Mouse (Mus musculus) small intestine, adult 2 months (tissue): Measurements from ENCODE around the gene Gm1043. TPM values are rescaled to one million over a fixed set of nuclear protein-coding genes. Genes with fewer than 3 reads are reported as not detected.
A peak's percentile ranks its signal among the peaks of the same experiment; 100 is the strongest.

ENCODE experiments used
- H3K27ac ChIP-seq: fragments of 200-500 bp; 2 replicates; pipeline ENCODE4 v1.5.1; 2012; ENCODE audit warnings: low read depth, low read length, control low read depth, inconsistent platforms; ENCODE audit not compliant: insufficient read depth
- H3K27me3 ChIP-seq: fragments of 200-500 bp; 2 replicates; pipeline ENCODE4 v1.6.1; 2012; ENCODE audit warnings: mild to moderate bottlenecking, moderate library complexity, low read length, inconsistent platforms; ENCODE audit not compliant: control insufficient read depth, insufficient read depth
- H3K36me3 ChIP-seq: fragments of 200-500 bp; 2 replicates; pipeline ENCODE4 v1.6.1; 2012; ENCODE audit warnings: mild to moderate bottlenecking, low read length, control low read depth, inconsistent platforms; ENCODE audit not compliant: control insufficient read depth, insufficient read depth
- H3K4me1 ChIP-seq: fragments of 200-500 bp; 2 replicates; pipeline ENCODE4 v1.6.1; 2012; ENCODE audit warnings: low read length, inconsistent platforms, mixed read lengths; ENCODE audit not compliant: control insufficient read depth, insufficient read depth, insufficient read length
- H3K4me3 ChIP-seq: fragments of 200-500 bp; 2 replicates; pipeline ENCODE4 v1.5.1; 2012; ENCODE audit warnings: low read depth, mild to moderate bottlenecking, control low read depth, inconsistent platforms, low read length, moderate library complexity
- CTCF ChIP-seq: fragments of 200-500 bp; IDR thresholded peaks from 2 replicates; pipeline ENCODE4 v1.5.1; 2012; ENCODE audit warnings: low read depth, mild to moderate bottlenecking, control low read depth, inconsistent platforms, low read length, moderate library complexity, mixed read lengths; ENCODE audit not compliant: insufficient replicate concordance, insufficient read length; ENCODE audit errors: extremely low read depth
- POLR2A ChIP-seq: fragments of 200-500 bp; IDR thresholded peaks from 2 replicates; pipeline ENCODE4 v1.6.1; 2012; ENCODE audit warnings: low read depth, mild to moderate bottlenecking, control low read depth, inconsistent platforms, low read length, moderate library complexity
- WGBS: fragments of 180-500 bp; shearing (Covaris S2); methylation state at CpG from one replicate; pipeline ENCODE4 v1.1.7; 2018; 5-methylcytosine and 5-hydroxymethylcytosine counted together
- polyA plus RNA-seq: library from polyadenylated mRNA; depleted of rRNA; stranded (reverse); fragments of >200 nt; gene quantifications from 2 replicates; pipeline ENCODE4 v1.2.3, GENCODE M21; 2012

Gene Gm1043
- polyA plus RNA-seq, 1 experiment, result 0.85 TPM

GRCm38 (mm10) chr5:37227956-37228680 is 142.9 kb downstream of the Gm1043 start:
- Histone ChIP-seq H3K36me3 (no peaks in the 10 kb centered on the region), H3K4me3 (no peak overlapping the region), H3K4me1 (no peaks in the 10 kb centered on the region), H3K27me3 (no peaks in the 10 kb centered on the region), H3K27ac (no peak overlapping the region)
- no peak for TF ChIP-seq POLR2A
- no peak for TF ChIP-seq CTCF
- WGBS, result 53% methylated on average over 6 of the region's 6 CpGs

GRCm38 (mm10) chr5:37228894-37229293 is 143.7 kb downstream of the Gm1043 start:
- H3K4me1 ChIP-seq, result no peaks in the 10 kb centered on the region
- TF ChIP-seq POLR2A (no peak), CTCF (no peak)
- H3K27me3 ChIP-seq, result no peaks in the 10 kb centered on the region
- H3K27ac ChIP-seq, result no peak overlapping the region
- H3K4me3 ChIP-seq, result no peak overlapping the region
- no peaks in the 10 kb centered on the region for H3K36me3 ChIP-seq
- 69% methylated on average over 7 of the region's 7 CpGs for WGBS

- Histone ChIP-seq H3K36me3 (no peaks in the 10 kb centered on the region), H3K27me3 (no peaks in the 10 kb centered on the region), H3K4me1 (no peaks in the 10 kb centered on the region)
Measured at GRCm38 (mm10) chr5:37233010-37233557, 147.9 kb downstream of the Gm1043 start.

GRCm38 (mm10) chr5:37238654-37239053 is 153.5 kb downstream of the Gm1043 start:
- Histone ChIP-seq H3K4me3 (no peak overlapping the region), H3K36me3 (no peaks in the 10 kb centered on the region), H3K4me1 (no peaks in the 10 kb centered on the region), H3K27ac (no peak overlapping the region), H3K27me3 (peaks cover 21% of the 10 kb centered on the region)
- no peak for TF ChIP-seq CTCF
- no peak for TF ChIP-seq POLR2A
- WGBS, result 37% methylated on average over 2 of the region's 2 CpGs

More at GRCm38 (mm10) chr5:37233010-37233557, 147.9 kb downstream of the Gm1043 start:
- Histone ChIP-seq H3K4me3 (no peak overlapping the region), H3K27ac (no peak overlapping the region)
- TF ChIP-seq POLR2A, result no peak
- no peak for TF ChIP-seq CTCF
- 33% methylated on average over 9 of the region's 9 CpGs for WGBS

GRCm38 (mm10) chr5:37240550-37240949 is 155.4 kb downstream of the Gm1043 start:
- TF ChIP-seq CTCF (no peak), POLR2A (no peak)
- no peaks in the 10 kb centered on the region for H3K36me3 ChIP-seq
- 5% methylated on average over 5 of the region's 5 CpGs for WGBS
- no peak overlapping the region for H3K27ac ChIP-seq
- no peak overlapping the region for H3K4me3 ChIP-seq
- no peaks in the 10 kb centered on the region for H3K4me1 ChIP-seq
- peaks cover 33% of the 10 kb centered on the region for H3K27me3 ChIP-seq

- WGBS, result 21% methylated on average over 9 of the region's 9 CpGs
- H3K4me3 ChIP-seq, result peak overlapping the region; percentile 23
- TF ChIP-seq CTCF, result no peak
- TF ChIP-seq POLR2A, result no peak
- no peaks in the 10 kb centered on the region for H3K36me3 ChIP-seq
- H3K4me1 ChIP-seq, result no peaks in the 10 kb centered on the region; the same call in 1 of the 2 replicates
- peaks cover 33% of the 10 kb centered on the region for H3K27me3 ChIP-seq
- no peak overlapping the region for H3K27ac ChIP-seq
Measured at GRCm38 (mm10) chr5:37241224-37241623, 156.1 kb downstream of the Gm1043 start.

- H3K36me3 ChIP-seq, result no peaks in the 10 kb centered on the region
- WGBS, result 4% methylated on average over 56 of the region's 56 CpGs
- H3K4me1 ChIP-seq, result no peaks in the 10 kb centered on the region; the same call in 1 of the 2 replicates
- no peak within 1 kb of the TSS for H3K27ac ChIP-seq
- no peak for TF ChIP-seq CTCF
- TF ChIP-seq POLR2A, result no peak
- H3K4me3 ChIP-seq, result peak within 1 kb of the TSS; percentile 23
- peaks cover 33% of the 10 kb centered on the region for H3K27me3 ChIP-seq
Measured at GRCm38 (mm10) chr5:37241651-37242151, 156.5 kb downstream of the Gm1043 start, which contains the start of gene Crmp1. Crmp1 (plus strand) TSS chr5:37241940.
